Mouse (Mus musculus) heart, embryonic 11.5 days (tissue): ENCODE measurements around the gene Dnmt1. TPM values are rescaled to one million over a fixed set of nuclear protein-coding genes. Genes with fewer than 3 reads are reported as not detected.
A peak's percentile ranks its signal among the peaks of the same experiment; 100 is the strongest.

ENCODE experiments used
- ATAC-seq: fragments of 200-750 bp; cut with Nextera tagmentation; replicated peaks from 2 replicates; pipeline ENCODE4 v1.8.0; 2017; ENCODE audit warnings: moderate library complexity; ENCODE audit not compliant: insufficient number of reproducible peaks, low FRiP score, low TSS enrichment
- H3K27ac ChIP-seq: fragments of 300-500 bp; sonication (generic); 2 replicates; pipeline ENCODE4 v1.5.1; 2014; ENCODE audit warnings: mild to moderate bottlenecking, low read depth, low read length
- H3K27me3 ChIP-seq: fragments of 300-500 bp; sonication (generic); 2 replicates; pipeline ENCODE4 v1.6.1; 2014; ENCODE audit warnings: mild to moderate bottlenecking, low read length, mixed read lengths; ENCODE audit not compliant: control insufficient read depth, insufficient read depth
- H3K36me3 ChIP-seq: fragments of 300-500 bp; sonication (generic); 2 replicates; pipeline ENCODE4 v1.6.1; 2014; ENCODE audit warnings: mild to moderate bottlenecking, low read length, moderate library complexity, mixed read lengths; ENCODE audit not compliant: control insufficient read depth, insufficient read depth
- H3K4me1 ChIP-seq: fragments of 300-500 bp; sonication (generic); 2 replicates; pipeline ENCODE4 v1.6.1; 2014; ENCODE audit warnings: low read length; ENCODE audit not compliant: control insufficient read depth, insufficient read depth
- H3K4me2 ChIP-seq: fragments of 300-500 bp; sonication (generic); 2 replicates; pipeline ENCODE4 v1.6.1; 2014; ENCODE audit warnings: mild to moderate bottlenecking, moderate library complexity
- H3K4me3 ChIP-seq: fragments of 300-500 bp; sonication (generic); 2 replicates; pipeline ENCODE4 v1.5.1; 2014; ENCODE audit warnings: low read depth, low read length
- H3K9ac ChIP-seq: fragments of 300-500 bp; sonication (generic); 2 replicates; pipeline ENCODE4 v1.6.1; 2014; ENCODE audit warnings: mild to moderate bottlenecking, low read depth, low read length, moderate library complexity
- H3K9me3 ChIP-seq: fragments of 300-500 bp; sonication (generic); replicated peaks from 2 replicates; pipeline ENCODE4 v1.6.1; 2016; ENCODE audit warnings: low read length; ENCODE audit not compliant: control insufficient read depth
- whole genome bisulfite sequencing: fragments of 180-500 bp; shearing (Covaris S2); extraction: QIAGEN DNeasy Blood & Tissue Kit; methylation state at CpG from one replicate; pipeline ENCODE4 v1.1.7; 2014; ENCODE audit not compliant: insufficient replicate concordance; 5-methylcytosine and 5-hydroxymethylcytosine counted together
- microRNA-seq: library from miRNA; unstranded; fragments of <30 nt; microRNA quantifications from one replicate; pipeline ENCODE4, GENCODE M21; 2016; ENCODE audit warnings: borderline number of aligned reads
- polyA plus RNA-seq: library from polyadenylated mRNA; unstranded; fragments of >200 nt; fragmentation: Nextera tagmentation; extraction: Ambion mirVana; gene quantifications from 2 replicates; pipeline ENCODE4 v1.2.1, GENCODE M21; 2014

Dnmt1 gene
- polyA plus RNA-seq, 1 experiment from 2014 or later = 59.3 TPM

- no peak for ATAC-seq
- Histone ChIP-seq H3K4me2 (no peak overlapping the region), H3K4me1 (no peaks in the 10 kb centered on the region), H3K9me3 (no peaks in the 10 kb centered on the region), H3K36me3 (no peaks in the 10 kb centered on the region), H3K9ac (no peak overlapping the region), H3K27ac (no peak overlapping the region), H3K27me3 (peaks cover 44% of the 10 kb centered on the region), H3K4me3 (no peak overlapping the region)
- 52% methylated on average over 3 of the region's 3 CpGs for WGBS
Observed at GRCm38 (mm10) chr9:20866879-20867278, 92.8 kb downstream of the Dnmt1 start.

DNA sequence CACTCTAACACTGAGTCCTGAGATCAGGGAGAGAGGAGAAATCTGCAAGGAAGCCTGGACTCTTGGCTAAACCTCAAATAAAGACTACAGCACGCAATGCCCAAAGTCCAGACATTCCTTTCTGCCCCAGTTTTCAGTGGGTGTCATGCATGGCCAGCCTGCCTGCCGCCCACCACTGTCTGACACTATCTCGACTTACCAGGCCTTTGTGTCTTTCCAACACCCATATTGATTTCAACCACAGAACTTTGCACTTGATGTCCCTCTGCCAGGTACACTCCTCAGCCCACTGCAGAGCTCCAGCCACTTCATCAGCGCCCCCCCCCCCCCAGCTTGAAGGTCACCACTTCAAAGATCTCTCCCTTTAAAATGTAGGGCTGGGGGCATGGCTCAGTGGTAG lies 97.5 kb downstream of the Dnmt1 start:
- no peak overlapping the region for H3K9ac ChIP-seq
- H3K27ac ChIP-seq = no peak overlapping the region
- H3K4me3 ChIP-seq = no peak overlapping the region
- 53% methylated on average over 4 of the region's 4 CpGs for WGBS
- no peaks in the 10 kb centered on the region for H3K9me3 ChIP-seq
- no peaks in the 10 kb centered on the region for H3K36me3 ChIP-seq
- H3K27me3 ChIP-seq = peaks cover 6% of the 10 kb centered on the region
- ATAC-seq = no peak
- no peak overlapping the region for H3K4me2 ChIP-seq
- H3K4me1 ChIP-seq = no peaks in the 10 kb centered on the region

GRCm38 (mm10) chr9:20861821-20862220 lies 97.9 kb downstream of the Dnmt1 start:
- no peak overlapping the region for H3K4me2 ChIP-seq
- ATAC-seq = no peak
- H3K27me3 ChIP-seq = peaks cover 2% of the 10 kb centered on the region
- no peak overlapping the region for H3K4me3 ChIP-seq
- no peaks in the 10 kb centered on the region for H3K4me1 ChIP-seq
- no peaks in the 10 kb centered on the region for H3K36me3 ChIP-seq
- WGBS = 11% methylated on average over 4 of the region's 4 CpGs
- H3K27ac ChIP-seq = no peak overlapping the region
- no peak overlapping the region for H3K9ac ChIP-seq
- H3K9me3 ChIP-seq = no peaks in the 10 kb centered on the region

- Histone ChIP-seq H3K4me3 (no peak overlapping the region), H3K4me2 (no peak overlapping the region), H3K9ac (no peak overlapping the region), H3K27me3 (no peaks in the 10 kb centered on the region), H3K27ac (no peak overlapping the region), H3K4me1 (no peaks in the 10 kb centered on the region), H3K36me3 (no peaks in the 10 kb centered on the region), H3K9me3 (no peaks in the 10 kb centered on the region)
- 38% methylated on average over 6 of the region's 6 CpGs for WGBS
- ATAC-seq = no peak
Observed at GRCm38 (mm10) chr9:20859926-20860325, 99.8 kb downstream of the Dnmt1 start.

Small RNA genes lying within 50 kb of the gene (microRNA-seq; reads per million reads assigned to microRNA genes)
- gene Mir7081 = 0.88 reads per million, percentile 11 among the genes with 10 or more reads in this experiment

Other genes starting within 250 kb of the Dnmt1 start
- 1.4 and 2.3 TPM in 2 replicates for gene Olfm2, start 213.5 kb downstream of the Dnmt1 start, polyA plus RNA-seq
- 0.04 TPM in 1 of 2 replicates, not detected in the other for gene Col5a3, start 144.8 kb downstream of the Dnmt1 start, polyA plus RNA-seq
- not detected in 2 replicates for gene Rdh8, start 141.4 kb downstream of the Dnmt1 start, polyA plus RNA-seq
- 2.1 TPM in 2 replicates for gene A230050P20Rik, start 91.2 kb downstream of the Dnmt1 start, polyA plus RNA-seq
- 2.1 and 2.9 TPM in 2 replicates for gene Angptl6, start 80.2 kb downstream of the Dnmt1 start, polyA plus RNA-seq
- gene Ppan, start 71.7 kb downstream of the Dnmt1 start, polyA plus RNA-seq = 43.6 and 46.2 TPM in 2 replicates
- 276 and 286 TPM in 2 replicates for gene Eif3g, start 61.3 kb downstream of the Dnmt1 start, polyA plus RNA-seq
- gene S1pr2, start 16.9 kb upstream of the Dnmt1 start, polyA plus RNA-seq = 24.6 and 26.5 TPM in 2 replicates
- gene Mrpl4, start 42.9 kb upstream of the Dnmt1 start, polyA plus RNA-seq = 140 and 147 TPM in 2 replicates
- gene Icam1, start 56.1 kb upstream of the Dnmt1 start, polyA plus RNA-seq = 8.1 and 8.5 TPM in 2 replicates
- gene Icam4, start 69.5 kb upstream of the Dnmt1 start, polyA plus RNA-seq = 18.9 and 25.4 TPM in 2 replicates
- gene Icam5, start 72.2 kb upstream of the Dnmt1 start, polyA plus RNA-seq = not detected in 2 replicates
- gene Zglp1, start 107.2 kb upstream of the Dnmt1 start, polyA plus RNA-seq = 0.28 and 1.8 TPM in 2 replicates
- 0.31 and 0.44 TPM in 2 replicates for gene Gm49373, start 113.2 kb upstream of the Dnmt1 start, polyA plus RNA-seq
- gene Fdx1l, start 113.7 kb upstream of the Dnmt1 start, polyA plus RNA-seq = 52.9 and 58.2 TPM in 2 replicates
- 1.2 and 1.9 TPM in 2 replicates for gene Gm38431, start 132.1 kb upstream of the Dnmt1 start, polyA plus RNA-seq
- gene Raver1, start 132.1 kb upstream of the Dnmt1 start, polyA plus RNA-seq = 53.6 and 57.8 TPM in 2 replicates
- 9.4 and 10.9 TPM in 2 replicates for gene Tyk2, start 171.4 kb upstream of the Dnmt1 start, polyA plus RNA-seq
- gene Cdc37, start 190.1 kb upstream of the Dnmt1 start, polyA plus RNA-seq = 254 and 266 TPM in 2 replicates
- 7.6 and 8.3 TPM in 2 replicates for gene Pde4a, start 205.8 kb upstream of the Dnmt1 start, polyA plus RNA-seq